Mouse (Mus musculus): ENCODE measurements around the gene Acsbg1. TPM values are rescaled to one million over a fixed set of nuclear protein-coding genes. Genes with fewer than 3 reads are reported as not detected.
"Not testable (repeated sequence)": the region's sequence is repeated elsewhere in the genome, so short reads cannot be mapped to it uniquely, and the experiment has no call there.

Acsbg1 gene
- polyA plus RNA-seq, 1 experiment from 2014 or later, result 2.9 TPM

- no peak overlapping the region for H3K4me3 ChIP-seq (ENCODE audit: low read depth, low read length)
- WGBS, result 53% methylated on average over 4 of the region's 4 CpGs
- peaks cover 9% of the 10 kb centered on the region for H3K4me1 ChIP-seq (ENCODE audit: control insufficient read depth, insufficient read depth, low read length)
- no peaks in the 10 kb centered on the region for H3K27me3 ChIP-seq (replicated peaks; ENCODE audit: control insufficient read depth, insufficient read depth, low read length)
- DNase-seq (ENCODE audit: low spot score) (no peak), ATAC-seq (ENCODE audit: low read depth) (no peak)
- no peaks in the 10 kb centered on the region for H3K9me3 ChIP-seq (ENCODE audit: control insufficient read depth, low read length)
- H3K36me3 ChIP-seq (ENCODE audit: control insufficient read depth, insufficient read depth, low read length), result peaks cover 26% of the 10 kb centered on the region
- H3K27ac ChIP-seq (replicated peaks; ENCODE audit: low read depth, low read length), result no peak overlapping the region
- H3K4me2 ChIP-seq (ENCODE audit: low read depth, low read length), result peak overlapping the region; percentile 93; the same call in 1 of the 2 replicates
- H3K9ac ChIP-seq (ENCODE audit: low read depth, low read length), result 0 out of 2 replicates have a peak overlapping the region, but pooled peaks have one; percentile 28
Measured at GRCm38 (mm10) chr9:54587863-54588262, 73.8 kb downstream of the Acsbg1 start.

DNA sequence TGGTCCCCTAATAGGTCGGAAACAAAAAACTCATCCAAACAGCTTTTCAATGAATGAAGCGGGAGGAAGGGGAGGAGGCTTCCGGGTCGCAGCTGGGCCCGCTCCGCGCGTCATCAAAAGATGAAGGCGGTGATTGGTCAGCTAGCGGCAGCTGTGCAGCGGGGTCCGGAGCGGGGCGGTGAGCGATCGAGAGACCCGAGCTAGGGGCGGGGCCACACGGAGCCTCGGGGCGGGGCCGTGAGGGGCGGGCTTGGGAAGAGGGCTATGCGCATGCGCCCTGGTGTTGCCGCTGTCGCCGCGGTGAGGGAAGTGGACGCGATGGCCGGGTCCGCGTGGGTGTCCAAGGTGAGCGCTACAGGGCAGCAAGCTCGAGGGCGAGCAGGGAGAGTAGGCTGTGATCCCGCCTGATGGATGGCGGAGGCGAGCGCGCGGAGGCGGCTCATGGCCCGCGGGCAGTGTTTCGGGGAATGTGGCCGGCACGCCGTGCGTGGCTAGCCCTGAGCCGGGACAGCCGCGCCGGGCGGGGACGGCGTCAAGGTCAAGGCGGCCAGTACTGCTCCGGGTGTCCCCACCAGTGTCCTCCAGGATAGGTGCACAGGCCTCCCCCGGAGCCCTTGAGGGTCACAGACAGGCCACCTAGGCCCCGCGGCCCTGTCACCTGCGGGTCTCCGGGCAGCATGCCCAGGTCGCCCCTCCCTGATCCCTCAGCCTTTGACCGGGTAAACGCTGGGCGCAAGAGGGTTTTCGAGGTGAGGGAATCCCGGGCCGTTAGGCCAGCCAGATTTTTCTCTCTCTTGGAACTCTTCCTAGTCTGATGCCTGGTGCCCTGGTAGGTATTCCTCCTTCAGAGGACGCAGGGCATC is 75.2 kb downstream of the Acsbg1 start, which contains the start of gene Idh3a:
Gene Idh3a, plus strand, starts transcription at position 136 of the 863 bp plus-strand sequence.
- H3K4me1 ChIP-seq (ENCODE audit: control insufficient read depth, insufficient read depth, low read length), result peaks cover 9% of the 10 kb centered on the region
- no peaks in the 10 kb centered on the region for H3K27me3 ChIP-seq (replicated peaks; ENCODE audit: control insufficient read depth, insufficient read depth, low read length)
- peak within 1 kb of the TSS; percentile 74 for H3K4me3 ChIP-seq (ENCODE audit: low read depth, low read length)
- ATAC-seq (ENCODE audit: low read depth), result peak; percentile 100
- no peaks in the 10 kb centered on the region for H3K9me3 ChIP-seq (ENCODE audit: control insufficient read depth, low read length)
- peak within 1 kb of the TSS; percentile 93 for H3K4me2 ChIP-seq (ENCODE audit: low read depth, low read length)
- peaks cover 12% of the 10 kb centered on the region for H3K36me3 ChIP-seq (ENCODE audit: control insufficient read depth, insufficient read depth, low read length)
- WGBS, result 0% methylated on average over 36 of the region's 73 CpGs
- H3K27ac ChIP-seq (replicated peaks; ENCODE audit: low read depth, low read length), result no peak within 1 kb of the TSS
- peak within 1 kb of the TSS; percentile 73 for H3K9ac ChIP-seq (ENCODE audit: low read depth, low read length)
- peak; percentile 99 for DNase-seq (ENCODE audit: low spot score)

DNA sequence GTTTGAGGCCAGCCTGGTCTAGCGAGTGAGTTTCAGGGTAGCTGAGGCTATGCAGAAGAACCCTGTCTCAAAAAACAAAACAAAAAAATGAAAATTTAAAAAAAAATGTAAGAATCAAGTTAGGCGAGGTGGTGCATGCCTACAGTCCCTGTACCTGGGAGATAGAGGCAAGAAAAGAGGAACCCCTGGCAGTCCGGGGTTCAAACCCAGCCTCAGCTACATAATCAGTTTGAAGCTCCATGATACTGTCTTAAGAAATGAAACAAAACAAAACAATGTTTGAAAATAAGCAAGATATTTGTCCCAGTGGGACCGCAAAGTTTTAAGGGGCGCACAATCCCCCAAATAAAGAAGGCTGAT is 75.9 kb downstream of the Acsbg1 start:
- ATAC-seq (ENCODE audit: low read depth), result peak; percentile 5; the same call in 1 of the 2 replicates

DNA sequence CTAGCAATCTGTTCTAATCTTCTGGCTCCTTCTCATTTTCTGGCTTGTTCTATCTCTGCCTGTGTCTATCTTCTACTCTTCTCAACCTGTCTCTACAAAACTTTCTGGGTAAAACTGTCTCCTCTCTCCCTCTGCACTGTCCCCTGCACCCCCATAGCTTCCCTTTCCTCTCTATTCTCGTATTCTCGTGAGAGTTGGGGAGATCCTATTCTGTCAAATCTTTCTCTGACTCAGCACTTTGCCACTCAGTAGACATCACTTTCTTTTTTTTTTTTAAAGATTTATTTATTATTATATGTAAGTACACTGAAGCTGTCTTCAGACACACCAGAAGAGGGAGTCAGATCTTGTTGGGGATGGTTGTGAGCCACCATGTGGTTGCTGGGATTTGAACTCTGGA is 77.5 kb downstream of the Acsbg1 start:
- ATAC-seq (ENCODE audit: low read depth), result not testable (repeated sequence)
- WGBS, result 79% methylated on average over 2 of the region's 2 CpGs

More for the DNA sequence above, 75.9 kb downstream of the Acsbg1 start:
- Histone ChIP-seq H3K27ac (replicated peaks; ENCODE audit: low read depth, low read length) (no peak overlapping the region), H3K4me2 (ENCODE audit: low read depth, low read length) (peak overlapping the region; percentile 93), H3K4me3 (ENCODE audit: low read depth, low read length) (peak overlapping the region; percentile 74), H3K9ac (ENCODE audit: low read depth, low read length) (no peak overlapping the region), H3K27me3 (replicated peaks; ENCODE audit: control insufficient read depth, insufficient read depth, low read length) (no peaks in the 10 kb centered on the region), H3K4me1 (ENCODE audit: control insufficient read depth, insufficient read depth, low read length) (peaks cover 9% of the 10 kb centered on the region), H3K36me3 (ENCODE audit: control insufficient read depth, insufficient read depth, low read length) (peaks cover 7% of the 10 kb centered on the region), H3K9me3 (ENCODE audit: control insufficient read depth, low read length) (no peaks in the 10 kb centered on the region)
- WGBS, result 32% methylated on average over 5 of the region's 5 CpGs
- DNase-seq (ENCODE audit: low spot score), result no peak

DNA sequence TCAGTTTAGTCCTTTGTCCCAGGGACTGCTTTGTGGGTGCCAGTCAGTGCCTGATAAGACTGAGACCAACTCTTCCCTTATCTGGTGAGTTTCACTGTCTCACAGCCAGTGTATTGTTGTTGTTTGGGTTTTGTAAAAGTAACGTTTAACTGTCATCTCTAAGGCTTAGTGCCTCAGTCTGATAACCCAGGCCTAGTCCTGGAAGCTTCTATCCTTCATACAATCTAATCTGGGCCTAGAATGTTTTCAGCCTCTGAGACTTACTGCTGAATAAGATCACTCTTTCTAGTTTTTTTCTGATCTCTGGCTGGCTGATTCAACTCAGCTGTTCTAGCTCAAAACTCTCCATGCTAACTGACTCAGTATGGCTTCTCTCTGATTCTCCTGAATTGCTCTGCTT is 78.0 kb downstream of the Acsbg1 start:
- 55% methylated on average over 1 of the region's 1 CpGs for WGBS
- no peak overlapping the region for H3K4me2 ChIP-seq (ENCODE audit: low read depth, low read length)
- peaks cover 9% of the 10 kb centered on the region for H3K4me1 ChIP-seq (ENCODE audit: control insufficient read depth, insufficient read depth, low read length)
- H3K27ac ChIP-seq (replicated peaks; ENCODE audit: low read depth, low read length), result no peak overlapping the region
- H3K9ac ChIP-seq (ENCODE audit: low read depth, low read length), result no peak overlapping the region
- H3K4me3 ChIP-seq (ENCODE audit: low read depth, low read length), result no peak overlapping the region
- no peaks in the 10 kb centered on the region for H3K36me3 ChIP-seq (ENCODE audit: control insufficient read depth, insufficient read depth, low read length)
- H3K9me3 ChIP-seq (ENCODE audit: control insufficient read depth, low read length), result 0 out of 2 replicates have a peak, but pooled peaks cover 3% of the 10 kb centered on the region
- ATAC-seq (ENCODE audit: low read depth), result no peak
- no peaks in the 10 kb centered on the region for H3K27me3 ChIP-seq (replicated peaks; ENCODE audit: control insufficient read depth, insufficient read depth, low read length)
- no peak for DNase-seq (ENCODE audit: low spot score)

More for the DNA sequence above, 77.5 kb downstream of the Acsbg1 start:
- H3K27me3 ChIP-seq (replicated peaks; ENCODE audit: control insufficient read depth, insufficient read depth, low read length); DNase-seq (ENCODE audit: low spot score); H3K9ac ChIP-seq (ENCODE audit: low read depth, low read length); H3K4me3 ChIP-seq (ENCODE audit: low read depth, low read length); H3K4me1 ChIP-seq (ENCODE audit: control insufficient read depth, insufficient read depth, low read length); H3K9me3 ChIP-seq (ENCODE audit: control insufficient read depth, low read length); H3K36me3 ChIP-seq (ENCODE audit: control insufficient read depth, insufficient read depth, low read length); H3K27ac ChIP-seq (replicated peaks; ENCODE audit: low read depth, low read length); H3K4me2 ChIP-seq (ENCODE audit: low read depth, low read length): not testable (repeated sequence)

GRCm38 (mm10) chr9:54571130-54571839 is 90.4 kb downstream of the Acsbg1 start:
- no peak overlapping the region for H3K9ac ChIP-seq (ENCODE audit: low read depth, low read length)
- ATAC-seq (ENCODE audit: low read depth) (no peak), DNase-seq (ENCODE audit: low spot score) (no peak)
- 68% methylated on average over 9 of the region's 9 CpGs for WGBS
- no peak overlapping the region for H3K4me2 ChIP-seq (ENCODE audit: low read depth, low read length)
- no peak overlapping the region for H3K4me3 ChIP-seq (ENCODE audit: low read depth, low read length)
- no peak overlapping the region for H3K27ac ChIP-seq (replicated peaks; ENCODE audit: low read depth, low read length)
- H3K36me3 ChIP-seq (ENCODE audit: control insufficient read depth, insufficient read depth, low read length), result no peaks in the 10 kb centered on the region
- no peaks in the 10 kb centered on the region for H3K9me3 ChIP-seq (ENCODE audit: control insufficient read depth, low read length)
- no peaks in the 10 kb centered on the region for H3K4me1 ChIP-seq (ENCODE audit: control insufficient read depth, insufficient read depth, low read length)
- H3K27me3 ChIP-seq (replicated peaks; ENCODE audit: control insufficient read depth, insufficient read depth, low read length), result no peaks in the 10 kb centered on the region

DNA sequence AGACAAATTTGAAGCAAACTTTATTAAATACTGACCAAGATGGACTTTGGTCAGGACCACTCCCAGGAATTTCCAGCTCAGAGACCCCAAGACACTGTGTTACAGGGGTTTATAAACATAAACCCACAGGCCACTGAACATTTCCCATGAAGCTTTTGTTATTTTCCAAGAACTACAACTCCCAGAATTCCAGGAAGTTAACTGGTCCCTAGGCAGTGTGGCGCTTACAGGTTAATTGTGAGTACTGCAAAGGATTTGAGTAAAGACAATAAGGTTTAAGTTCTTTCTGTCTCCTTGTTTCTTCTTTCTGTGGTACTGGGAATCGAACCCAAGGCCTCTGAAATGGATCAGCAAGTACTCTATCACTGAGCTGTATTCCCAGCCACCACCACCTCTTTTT is 92.9 kb downstream of the Acsbg1 start:
- H3K4me3 ChIP-seq (ENCODE audit: low read depth, low read length), result no peak overlapping the region
- no peaks in the 10 kb centered on the region for H3K4me1 ChIP-seq (ENCODE audit: control insufficient read depth, insufficient read depth, low read length)
- ATAC-seq (ENCODE audit: low read depth) (no peak), DNase-seq (ENCODE audit: low spot score) (peak; percentile 36)
- 43% methylated on average over 2 of the region's 2 CpGs for WGBS
- H3K4me2 ChIP-seq (ENCODE audit: low read depth, low read length), result no peak overlapping the region
- no peaks in the 10 kb centered on the region for H3K27me3 ChIP-seq (replicated peaks; ENCODE audit: control insufficient read depth, insufficient read depth, low read length)
- no peak overlapping the region for H3K9ac ChIP-seq (ENCODE audit: low read depth, low read length)
- no peaks in the 10 kb centered on the region for H3K36me3 ChIP-seq (ENCODE audit: control insufficient read depth, insufficient read depth, low read length)
- H3K9me3 ChIP-seq (ENCODE audit: control insufficient read depth, low read length), result no peaks in the 10 kb centered on the region
- no peak overlapping the region for H3K27ac ChIP-seq (replicated peaks; ENCODE audit: low read depth, low read length)

DNA sequence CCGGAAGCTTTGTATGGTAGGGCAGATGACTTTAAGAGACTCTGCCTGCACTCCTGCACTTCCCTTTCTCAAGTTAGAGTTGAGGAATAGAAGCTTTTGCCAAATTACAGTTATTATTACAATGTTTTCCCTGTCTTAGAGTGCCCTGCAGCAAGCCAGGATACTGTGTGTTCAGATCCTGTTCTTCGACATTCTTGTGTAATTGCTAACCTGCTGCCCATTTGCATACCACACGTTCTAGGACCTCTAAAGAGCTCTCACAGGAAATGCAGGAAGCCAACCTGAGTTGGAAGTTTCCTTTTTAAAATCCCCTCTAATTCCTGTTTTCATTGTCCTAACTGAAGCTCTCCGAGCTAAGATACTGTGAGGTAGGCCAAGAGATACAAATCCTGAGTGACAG is 94.7 kb downstream of the Acsbg1 start:
- WGBS, result 39% methylated on average over 4 of the region's 4 CpGs

More for the DNA sequence above, 94.7 kb downstream of the Acsbg1 start:
- no peak overlapping the region for H3K4me3 ChIP-seq (ENCODE audit: low read depth, low read length)
- ATAC-seq (ENCODE audit: low read depth) (peak; percentile 85), DNase-seq (ENCODE audit: low spot score) (peak; percentile 82)
- no peaks in the 10 kb centered on the region for H3K27me3 ChIP-seq (replicated peaks; ENCODE audit: control insufficient read depth, insufficient read depth, low read length)
- H3K9ac ChIP-seq (ENCODE audit: low read depth, low read length), result no peak overlapping the region
- H3K36me3 ChIP-seq (ENCODE audit: control insufficient read depth, insufficient read depth, low read length), result no peaks in the 10 kb centered on the region
- no peak overlapping the region for H3K4me2 ChIP-seq (ENCODE audit: low read depth, low read length)
- H3K27ac ChIP-seq (replicated peaks; ENCODE audit: low read depth, low read length), result peak overlapping the region; percentile 44; the same call in 1 of the 2 replicates
- H3K4me1 ChIP-seq (ENCODE audit: control insufficient read depth, insufficient read depth, low read length), result no peaks in the 10 kb centered on the region
- H3K9me3 ChIP-seq (ENCODE audit: control insufficient read depth, low read length), result no peaks in the 10 kb centered on the region

All from embryonic facial prominence, embryonic 14.5 days (tissue).